Mouse (Mus musculus): ENCODE measurements around the gene Erich6.

GRCm38 (mm10) chr3:58647179-58647578 is 10.2 kb upstream of the Erich6 start:
- TF ChIP-seq POLR2A (IDR thresholded peaks at IDR 0.05; ENCODE audit: borderline replicate concordance, insufficient read depth, low read length) (no peak), CTCF (IDR thresholded peaks at IDR 0.05; ENCODE audit: borderline replicate concordance, insufficient read depth, low read depth, low read length) (no peak)

Measured in cerebellum, adult 2 months (tissue).